ENCODE assay signal across 13 mouse cellular contexts in the genomic region with DNA sequence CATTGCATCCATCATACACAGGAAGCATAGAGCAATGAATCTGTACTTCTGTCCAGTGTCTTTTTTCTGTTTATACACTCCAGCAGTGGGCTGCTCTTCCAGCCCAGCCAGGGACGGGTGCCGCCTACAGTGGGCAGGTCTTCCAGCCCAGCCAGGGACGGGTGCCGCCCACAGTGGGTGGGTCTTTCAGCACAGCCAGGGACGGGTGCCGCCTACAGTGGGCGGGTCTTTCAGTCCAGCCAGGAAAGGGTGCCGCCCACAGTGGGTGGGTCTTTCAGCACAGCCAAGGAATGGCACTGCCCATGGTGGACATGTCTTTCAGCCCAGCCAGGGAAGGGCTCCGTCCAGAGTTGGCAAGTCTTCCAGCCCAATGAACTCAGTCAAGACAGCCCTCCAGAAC. TPM values are rescaled to one million over a fixed set of nuclear protein-coding genes. Genes with fewer than 3 reads are reported as not detected.
DNase-seq lines count a peak whose midpoint lies in the region; ATAC-seq lines count a peak whose summit lies in the region.
"Had no signal": no experiment of that assay in that cellular context is flagged by ENCODE, and none has a peak within 500 bp of the region (broad histone marks: within the 10 kb centered on the region; RNA-seq: fewer than 3 reads in every experiment).

No protein-coding gene starts in this region.

- peak; percentile 49; the same call in 1 of the 2 replicates for ATAC-seq in hindbrain, embryonic 11.5 days (ENCODE audit: low FRiP score)
- no peak for ATAC-seq in hindbrain, embryonic 12.5 days (ENCODE audit: low FRiP score)
- ATAC-seq in liver, embryonic 15.5 days (ENCODE audit: insufficient read depth), result peak; percentile 83
- ATAC-seq: activated CD4-positive, CD25-positive, alpha-beta regulatory T cell, adult 4 months had no signal

- no peaks in the 10 kb centered on the region for H3K36me3 ChIP-seq in hindbrain, embryonic 11.5 days (ENCODE audit: control insufficient read depth, insufficient read depth, low read length)
- no peaks in the 10 kb centered on the region for H3K36me3 ChIP-seq in hindbrain, embryonic 12.5 days
- no peaks in the 10 kb centered on the region for H3K36me3 ChIP-seq in liver, embryonic 15.5 days (replicated peaks)
- H3K36me3 ChIP-seq: heart, embryonic 13.5 days had no signal

- H3K27me3 ChIP-seq in hindbrain, embryonic 11.5 days (ENCODE audit: control insufficient read depth, insufficient read depth, low read length), result no peaks in the 10 kb centered on the region
- H3K27me3 ChIP-seq in hindbrain, embryonic 12.5 days, result no peaks in the 10 kb centered on the region
- no peaks in the 10 kb centered on the region; the same call in 1 of the 2 replicates for H3K27me3 ChIP-seq in liver, embryonic 15.5 days
- H3K27me3 ChIP-seq: heart, embryonic 13.5 days had no signal

- H3K4me3 ChIP-seq in hindbrain, embryonic 11.5 days (ENCODE audit: low read depth, low read length), result no peak overlapping the region
- no peak overlapping the region for H3K4me3 ChIP-seq in hindbrain, embryonic 12.5 days
- no peak overlapping the region for H3K4me3 ChIP-seq in liver, embryonic 15.5 days (replicated peaks)
- H3K4me3 ChIP-seq: heart, embryonic 13.5 days had no signal

- no peak for DNase-seq in hindbrain, embryonic 11.5 days (ENCODE audit: low spot score)
- DNase-seq in ES-CJ7 (ENCODE audit: low read depth, low spot score), result peak; percentile 96
- peak; percentile 77 for DNase-seq in c-Kit-positive CD71-positive TER-119-negative erythroid progenitor cells, embryonic 14.5 days (ENCODE audit: low read depth)
- DNase-seq in left cerebral cortex, adult 18-20 months (ENCODE audit: low spot score in 2 of 2), result no peak
- DNase-seq in urinary bladder, postnatal 10 days (ENCODE audit: low spot score), result no peak
- DNase-seq in right cerebral cortex, adult 18-20 months, result no peak

- no peak overlapping the region for H3K27ac ChIP-seq in hindbrain, embryonic 11.5 days (ENCODE audit: low read depth, low read length)
- H3K27ac ChIP-seq in hindbrain, embryonic 12.5 days, result no peak overlapping the region
- H3K27ac ChIP-seq in liver, embryonic 15.5 days (replicated peaks), result no peak overlapping the region
- H3K27ac ChIP-seq: heart, embryonic 13.5 days had no signal

- H3K9ac ChIP-seq in hindbrain, embryonic 11.5 days (ENCODE audit: low read depth, low read length), result no peak overlapping the region
- no peak overlapping the region for H3K9ac ChIP-seq in hindbrain, embryonic 12.5 days
- H3K9ac ChIP-seq in liver, embryonic 15.5 days, result no peak overlapping the region
- H3K9ac ChIP-seq: heart, embryonic 13.5 days had no signal

- no peaks in the 10 kb centered on the region for H3K4me1 ChIP-seq in hindbrain, embryonic 11.5 days (replicated peaks; ENCODE audit: control insufficient read depth, insufficient read depth, low read length)
- H3K4me1 ChIP-seq in hindbrain, embryonic 12.5 days, result no peaks in the 10 kb centered on the region
- H3K4me1 ChIP-seq in liver, embryonic 15.5 days (replicated peaks), result peaks cover 11% of the 10 kb centered on the region

- no peak overlapping the region for H3K4me2 ChIP-seq in hindbrain, embryonic 11.5 days (replicated peaks; ENCODE audit: low read depth, low read length)
- H3K4me2 ChIP-seq in hindbrain, embryonic 12.5 days (replicated peaks), result no peak overlapping the region
- no peak overlapping the region for H3K4me2 ChIP-seq in liver, embryonic 15.5 days
- H3K4me2 ChIP-seq: heart, embryonic 13.5 days had no signal

- H3K9me3 ChIP-seq in hindbrain, embryonic 11.5 days (ENCODE audit: control insufficient read depth, low read length), result no peaks in the 10 kb centered on the region
- H3K9me3 ChIP-seq in hindbrain, embryonic 12.5 days (replicated peaks), result no peaks in the 10 kb centered on the region
- H3K9me3 ChIP-seq in liver, embryonic 15.5 days (replicated peaks), result no peaks in the 10 kb centered on the region

- 96% methylated on average over 9 of the region's 9 CpGs for WGBS in hindbrain, embryonic 11.5 days
- 94% methylated on average over 9 of the region's 9 CpGs for WGBS in hindbrain, embryonic 12.5 days
- 76% methylated on average over 9 of the region's 9 CpGs for WGBS in liver, embryonic 15.5 days (ENCODE audit: insufficient replicate concordance)

RNA-seq across cellular contexts. Expression of a gene that starts 5.3 kb away (rescaled TPM):
- not detected in 2 replicates for polyA plus RNA-seq in hindbrain, embryonic 11.5 days (2014; fragmentation: Nextera tagmentation; extraction: Ambion mirVana)
- polyA plus RNA-seq in hindbrain, embryonic 12.5 days (2016; fragmentation: Nextera tagmentation; extraction: Ambion mirVana), result not detected in 2 replicates
- polyA plus RNA-seq in liver, embryonic 15.5 days (2015; fragmentation: Nextera tagmentation; extraction: Ambion mirVana), result not detected in 2 replicates
- total RNA-seq in left cerebral cortex, adult 18-20 months (2021), result not detected
- total RNA-seq: layer of hippocampus, postnatal 14 days; liver, adult 2 months; monocyte, adult 5-6 weeks had no signal
- polyA plus RNA-seq: activated CD4-positive, CD25-positive, alpha-beta regulatory T cell, adult 4 months; heart, embryonic 13.5 days had no signal

RNA-seq across cellular contexts. Expression of a gene that starts 33.1 kb away (rescaled TPM):
- polyA plus RNA-seq in hindbrain, embryonic 11.5 days (2014; fragmentation: Nextera tagmentation; extraction: Ambion mirVana), result 29.0 and 36.1 TPM in 2 replicates
- 38.6 and 45.6 TPM in 2 replicates for polyA plus RNA-seq in hindbrain, embryonic 12.5 days (2016; fragmentation: Nextera tagmentation; extraction: Ambion mirVana)
- polyA plus RNA-seq in liver, embryonic 15.5 days (2015; fragmentation: Nextera tagmentation; extraction: Ambion mirVana), result 9.7 and 10.0 TPM in 2 replicates
- total RNA-seq in left cerebral cortex, adult 18-20 months (2021), result 10 to 100 TPM; 54.5 to 60.4 TPM

RNA-seq across cellular contexts. Expression of a gene that starts 59.3 kb away (rescaled TPM):
- polyA plus RNA-seq in hindbrain, embryonic 11.5 days (2014; fragmentation: Nextera tagmentation; extraction: Ambion mirVana), result 1.7 and 2.8 TPM in 2 replicates
- 2.2 and 3.0 TPM in 2 replicates for polyA plus RNA-seq in hindbrain, embryonic 12.5 days (2016; fragmentation: Nextera tagmentation; extraction: Ambion mirVana)
- 0.43 and 0.70 TPM in 2 replicates for polyA plus RNA-seq in liver, embryonic 15.5 days (2015; fragmentation: Nextera tagmentation; extraction: Ambion mirVana)
- 10 to 100 TPM in 1 of 2 experiments, 1 to 10 TPM in 1; 5.9 to 10.2 TPM for total RNA-seq in left cerebral cortex, adult 18-20 months (2021)

Comparison
In these comparisons a context has a peak if more than half of its experiments do, and no peak if none do; other contexts are left out.
1. DNase-seq: peak in ES-CJ7 (single experiment) and c-Kit-positive CD71-positive TER-119-negative erythroid progenitor cells, embryonic 14.5 days (single experiment); none in hindbrain, embryonic 11.5 days (single experiment), left cerebral cortex, adult 18-20 months (0 of 2), urinary bladder, postnatal 10 days (single experiment) and right cerebral cortex, adult 18-20 months (single experiment).